Mouse (Mus musculus) natural killer cell, adult 2 months (primary cell): Measurements from ENCODE around the gene Dynll2.
A peak's percentile ranks its signal among the peaks of the same experiment; 100 is the strongest.
"Not testable (repeated sequence)": the region's sequence is repeated elsewhere in the genome, so short reads cannot be mapped to it uniquely, and the experiment has no call there.

Experiments used
- DNase-seq, 2 experiments: peaks; one replicate each; pipeline ENCODE4 v3.0.0; 2022; ENCODE audit warnings: low spot score in 2 of 2

Dynll2 gene

GRCm38 (mm10) chr11:87987861-87988260 is 528 bp upstream of the Dynll2 start:
- DNase-seq, result no peak

GRCm38 (mm10) chr11:87986141-87986741 is 1.1 kb downstream of the Dynll2 start:
- peak in 1 of 2 experiments; percentile 28 for DNase-seq

GRCm38 (mm10) chr11:87985643-87986042 is 1.7 kb downstream of the Dynll2 start:
- no peak for DNase-seq

GRCm38 (mm10) chr11:87984571-87984970 is 2.8 kb downstream of the Dynll2 start:
- no peak for DNase-seq

GRCm38 (mm10) chr11:87978905-87979304 is 8.4 kb downstream of the Dynll2 start:
- no peak for DNase-seq

- DNase-seq, result not testable (repeated sequence)
These were observed 10.3 kb downstream of the Dynll2 start for GRCm38 (mm10) chr11:87977021-87977420.

GRCm38 (mm10) chr11:87974477-87975181 is 12.7 kb downstream of the Dynll2 start:
- DNase-seq, result peak; percentile 47 to 60

GRCm38 (mm10) chr11:87973559-87974305 is 13.6 kb downstream of the Dynll2 start:
- DNase-seq, result no peak

- DNase-seq, result no peak
These were observed 14.5 kb downstream of the Dynll2 start for GRCm38 (mm10) chr11:87972829-87973228.

- DNase-seq, result peak; percentile 35 to 49
These were observed 18.8 kb downstream of the Dynll2 start for GRCm38 (mm10) chr11:87968356-87969122.

GRCm38 (mm10) chr11:87967692-87968289 is 19.5 kb downstream of the Dynll2 start:
- peak; percentile 88 for DNase-seq

GRCm38 (mm10) chr11:87966214-87966613 is 21.1 kb downstream of the Dynll2 start:
- peak; percentile 32 for DNase-seq

- peak in 1 of 2 experiments; percentile 30 for DNase-seq
These were observed 22.0 kb downstream of the Dynll2 start for GRCm38 (mm10) chr11:87965293-87965692.

- DNase-seq, result no peak
These were observed 30.3 kb downstream of the Dynll2 start for GRCm38 (mm10) chr11:87957066-87957465.

GRCm38 (mm10) chr11:87955144-87955543 is 32.2 kb downstream of the Dynll2 start:
- DNase-seq, result no peak

GRCm38 (mm10) chr11:87949990-87950389 is 37.3 kb downstream of the Dynll2 start:
- DNase-seq, result no peak

- DNase-seq, result peak; percentile 37 to 43
These were observed 51.9 kb downstream of the Dynll2 start for GRCm38 (mm10) chr11:87935467-87935866.

- no peak for DNase-seq
These were observed 53.6 kb downstream of the Dynll2 start for GRCm38 (mm10) chr11:87933731-87934130.

- no peak for DNase-seq
These were observed 57.0 kb downstream of the Dynll2 start for GRCm38 (mm10) chr11:87930348-87930747.
